Mouse (Mus musculus) bone marrow macrophage, adult 2 months (primary cell): ENCODE data around the gene Phpt1.

Source experiments
- CTCF ChIP-seq: IDR thresholded peaks from 2 replicates; pipeline ENCODE4 v1.5.1; 2012; ENCODE audit warnings: low read depth, mild to moderate bottlenecking, low read length, moderate library complexity
- POLR2A ChIP-seq: IDR thresholded peaks from 2 replicates; pipeline ENCODE4 v1.6.1; 2012; ENCODE audit warnings: mild to moderate bottlenecking, low read depth, low read length, borderline replicate concordance

DNA sequence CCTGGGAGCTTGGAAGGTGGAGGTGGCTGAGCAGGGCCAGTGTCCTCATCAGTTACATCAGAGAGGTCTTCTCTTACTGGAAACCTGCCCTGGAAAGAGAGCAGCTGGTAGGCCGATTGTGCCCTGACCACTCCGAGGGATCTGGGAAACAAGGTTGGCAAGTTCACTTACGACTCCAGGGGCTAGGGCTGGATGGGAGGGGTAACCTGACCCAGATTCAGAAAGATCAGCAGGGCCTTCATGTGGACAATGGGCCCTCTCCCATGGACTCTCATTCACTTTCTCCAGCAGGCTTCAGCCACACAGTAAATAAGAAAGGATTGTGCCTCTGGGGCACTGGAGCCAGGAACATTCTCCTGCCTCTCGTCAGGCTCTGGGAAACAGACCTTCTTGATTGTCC lies 9.8 kb upstream of the Phpt1 start:
- no peak for TF ChIP-seq CTCF
- TF ChIP-seq POLR2A = no peak
